Mouse (Mus musculus) embryonic facial prominence, embryonic 12.5 days (tissue): Measurements from ENCODE around the gene Bhlhb9. TPM values are rescaled to one million over a fixed set of nuclear protein-coding genes. Genes with fewer than 3 reads are reported as not detected.
"Not testable (repeated sequence)": the region's sequence is repeated elsewhere in the genome, so short reads cannot be mapped to it uniquely, and the experiment has no call there.

Experiments
- ATAC-seq: fragments of 200-750 bp; cut with Nextera tagmentation; 2 replicates; pipeline ENCODE4 v1.8.0; 2017; ENCODE audit not compliant: insufficient number of reproducible peaks, insufficient read depth, low FRiP score, low TSS enrichment
- H3K27ac ChIP-seq: fragments of 300-500 bp; sonication (generic); 2 replicates; pipeline ENCODE4 v1.5.1; 2016; ENCODE audit warnings: mild to moderate bottlenecking
- H3K27me3 ChIP-seq: fragments of 300-500 bp; sonication (generic); 2 replicates; pipeline ENCODE4 v1.6.1; 2016; ENCODE audit warnings: mild to moderate bottlenecking, moderate library complexity
- H3K36me3 ChIP-seq: fragments of 300-500 bp; sonication (generic); 2 replicates; pipeline ENCODE4 v1.6.1; 2016; ENCODE audit warnings: mild to moderate bottlenecking
- H3K4me1 ChIP-seq: fragments of 300-500 bp; sonication (generic); 2 replicates; pipeline ENCODE4 v1.6.1; 2016
- H3K4me2 ChIP-seq: fragments of 300-500 bp; sonication (generic); replicated peaks from 2 replicates; pipeline ENCODE4 v1.6.1; 2016; ENCODE audit warnings: mild to moderate bottlenecking, moderate library complexity
- H3K4me3 ChIP-seq: fragments of 300-500 bp; sonication (generic); 2 replicates; pipeline ENCODE4 v1.5.1; 2016; ENCODE audit warnings: mild to moderate bottlenecking
- H3K9ac ChIP-seq: fragments of 300-500 bp; sonication (generic); 2 replicates; pipeline ENCODE4 v1.6.1; 2016; ENCODE audit warnings: mild to moderate bottlenecking, moderate library complexity
- H3K9me3 ChIP-seq: fragments of 300-500 bp; sonication (generic); 2 replicates; pipeline ENCODE4 v1.6.1; 2016; ENCODE audit warnings: mild to moderate bottlenecking, moderate library complexity
- WGBS: fragments of 180-500 bp; shearing (Covaris S2); methylation state at CpG from one replicate; pipeline ENCODE4 v1.1.7; 2016; 5-methylcytosine and 5-hydroxymethylcytosine counted together
- polyA plus RNA-seq: library from polyadenylated mRNA; unstranded; fragments of >200 nt; fragmentation: Nextera tagmentation; extraction: Ambion mirVana; gene quantifications from 2 replicates; pipeline ENCODE4 v1.2.1, GENCODE M21; 2016

Gene Bhlhb9
- polyA plus RNA-seq, 1 experiment from 2014 or later, result 74.9 TPM

- 27% methylated on average over 1 of the region's 1 CpGs for WGBS
- ATAC-seq, H3K36me3 ChIP-seq, H3K4me2 ChIP-seq, H3K9me3 ChIP-seq, H3K27me3 ChIP-seq, H3K9ac ChIP-seq, H3K4me1 ChIP-seq, H3K4me3 ChIP-seq, H3K27ac ChIP-seq: not testable (repeated sequence)
Observed at GRCm38 (mm10) chrX:135835896-135836295, 38.5 kb downstream of the Bhlhb9 start.

GRCm38 (mm10) chrX:135837896-135838295 is 40.5 kb downstream of the Bhlhb9 start:
- no peak for ATAC-seq
- no peaks in the 10 kb centered on the region for H3K4me1 ChIP-seq
- 0 out of 2 replicates have a peak, but pooled peaks cover 2% of the 10 kb centered on the region for H3K36me3 ChIP-seq
- 79% methylated on average over 2 of the region's 2 CpGs for WGBS
- H3K9ac ChIP-seq, result no peak overlapping the region
- no peak overlapping the region for H3K27ac ChIP-seq
- no peaks in the 10 kb centered on the region for H3K27me3 ChIP-seq
- H3K4me2 ChIP-seq, result no peak overlapping the region
- no peaks in the 10 kb centered on the region for H3K9me3 ChIP-seq
- no peak overlapping the region for H3K4me3 ChIP-seq

- not testable (repeated sequence) for H3K4me1 ChIP-seq, H3K27ac ChIP-seq, H3K27me3 ChIP-seq, H3K36me3 ChIP-seq, H3K9me3 ChIP-seq
- Histone ChIP-seq H3K4me3 (peak within 1 kb of the TSS; percentile 48), H3K4me2 (peak within 1 kb of the TSS; percentile 77), H3K9ac (peak within 1 kb of the TSS; percentile 58)
- 23% methylated on average over 32 of the region's 32 CpGs for WGBS
- peak; percentile 89 for ATAC-seq
Observed at GRCm38 (mm10) chrX:135838521-135839360, 41.3 kb downstream of the Bhlhb9 start, which contains the start of gene Gprasp2. Gene Gprasp2, plus strand, starts transcription at chrX:135839034.

- Histone ChIP-seq H3K4me3 (peak overlapping the region; percentile 48), H3K9ac (peak overlapping the region; percentile 58), H3K4me2 (peak overlapping the region; percentile 77)
- not testable (repeated sequence) for H3K9me3 ChIP-seq, H3K27me3 ChIP-seq, H3K4me1 ChIP-seq, H3K27ac ChIP-seq, H3K36me3 ChIP-seq
- peak; percentile 43; the same call in 1 of the 2 replicates for ATAC-seq
- WGBS, result 21% methylated on average over 16 of the region's 17 CpGs
Observed at GRCm38 (mm10) chrX:135839397-135840391, 42.3 kb downstream of the Bhlhb9 start.

- not testable (repeated sequence) for H3K27me3 ChIP-seq, ATAC-seq
Observed at GRCm38 (mm10) chrX:135866806-135867205, 69.4 kb downstream of the Bhlhb9 start.

GRCm38 (mm10) chrX:135876679-135877078 is 79.3 kb downstream of the Bhlhb9 start:
- H3K4me3 ChIP-seq, result no peak overlapping the region
- WGBS, result 75% methylated on average over 1 of the region's 1 CpGs
- no peaks in the 10 kb centered on the region for H3K27me3 ChIP-seq
- no peak for ATAC-seq
- no peak overlapping the region for H3K27ac ChIP-seq
- no peak overlapping the region for H3K9ac ChIP-seq
- H3K4me2 ChIP-seq, result no peak overlapping the region
- H3K36me3 ChIP-seq, result no peaks in the 10 kb centered on the region
- no peaks in the 10 kb centered on the region for H3K9me3 ChIP-seq
- no peaks in the 10 kb centered on the region for H3K4me1 ChIP-seq

More at GRCm38 (mm10) chrX:135866806-135867205, 69.4 kb downstream of the Bhlhb9 start:
- not testable (repeated sequence) for H3K4me3 ChIP-seq, H3K27ac ChIP-seq, H3K4me1 ChIP-seq, H3K9ac ChIP-seq, H3K4me2 ChIP-seq, H3K36me3 ChIP-seq, H3K9me3 ChIP-seq
- 81% methylated on average over 9 of the region's 9 CpGs for WGBS

- H3K4me1 ChIP-seq, result no peaks in the 10 kb centered on the region
- no peak overlapping the region for H3K9ac ChIP-seq
- H3K4me2 ChIP-seq, result no peak overlapping the region
- H3K27me3 ChIP-seq, result no peaks in the 10 kb centered on the region
- H3K4me3 ChIP-seq, result no peak overlapping the region
- H3K36me3 ChIP-seq, result no peaks in the 10 kb centered on the region
- H3K9me3 ChIP-seq, result no peaks in the 10 kb centered on the region
- WGBS, result 86% methylated on average over 1 of the region's 1 CpGs
- no peak for ATAC-seq
- H3K27ac ChIP-seq, result no peak overlapping the region
Observed at GRCm38 (mm10) chrX:135879626-135880025, 82.2 kb downstream of the Bhlhb9 start.

- Histone ChIP-seq H3K27ac (peak overlapping the region; percentile 76), H3K4me2 (peak overlapping the region; percentile 51), H3K4me3 (peak overlapping the region; percentile 66), H3K36me3 (peaks cover 11% of the 10 kb centered on the region; the same call in 1 of the 2 replicates), H3K4me1 (no peaks in the 10 kb centered on the region), H3K9me3 (no peaks in the 10 kb centered on the region), H3K27me3 (no peaks in the 10 kb centered on the region), H3K9ac (peak overlapping the region; percentile 68)
- peak; percentile 98 for ATAC-seq
- WGBS, result 26% methylated on average over 41 of the region's 41 CpGs
Observed at GRCm38 (mm10) chrX:135885411-135886233, 88.2 kb downstream of the Bhlhb9 start.

GRCm38 (mm10) chrX:135886234-135886585 is 88.8 kb downstream of the Bhlhb9 start:
- H3K4me3 ChIP-seq, result peak overlapping the region; percentile 66
- peak overlapping the region; percentile 51 for H3K4me2 ChIP-seq
- WGBS, result 30% methylated on average over 11 of the region's 11 CpGs
- H3K27ac ChIP-seq, result peak overlapping the region; percentile 76; the same call in 1 of the 2 replicates
- no peaks in the 10 kb centered on the region for H3K9me3 ChIP-seq
- H3K36me3 ChIP-seq, result peaks cover 11% of the 10 kb centered on the region; the same call in 1 of the 2 replicates
- no peaks in the 10 kb centered on the region for H3K4me1 ChIP-seq
- no peaks in the 10 kb centered on the region for H3K27me3 ChIP-seq
- peak overlapping the region; percentile 68 for H3K9ac ChIP-seq
- ATAC-seq, result no peak

GRCm38 (mm10) chrX:135916580-135916979 is 119.2 kb downstream of the Bhlhb9 start:
- H3K4me1 ChIP-seq, result no peaks in the 10 kb centered on the region
- WGBS, result 88% methylated on average over 4 of the region's 4 CpGs
- H3K4me3 ChIP-seq, result no peak overlapping the region
- ATAC-seq, result no peak
- H3K9me3 ChIP-seq, result no peaks in the 10 kb centered on the region
- no peak overlapping the region for H3K4me2 ChIP-seq
- H3K9ac ChIP-seq, result no peak overlapping the region
- no peaks in the 10 kb centered on the region for H3K36me3 ChIP-seq
- no peaks in the 10 kb centered on the region for H3K27me3 ChIP-seq
- no peak overlapping the region for H3K27ac ChIP-seq

- Histone ChIP-seq H3K4me1 (no peaks in the 10 kb centered on the region), H3K9ac (no peak overlapping the region), H3K9me3 (no peaks in the 10 kb centered on the region), H3K27ac (no peak overlapping the region), H3K4me3 (no peak overlapping the region), H3K36me3 (no peaks in the 10 kb centered on the region), H3K4me2 (no peak overlapping the region), H3K27me3 (no peaks in the 10 kb centered on the region)
- ATAC-seq, result no peak
- WGBS, result 59% methylated on average over 1 of the region's 1 CpGs
Observed at GRCm38 (mm10) chrX:135917116-135917515, 119.7 kb downstream of the Bhlhb9 start.
